Mouse (Mus musculus) urinary bladder, postnatal 14 days (tissue): ENCODE results near the gene Irs2.
A peak's percentile ranks its signal among the peaks of the same experiment; 100 is the strongest.

Experiments
- DNase-seq: peaks from one replicate; pipeline ENCODE4 v3.0.0; 2021; ENCODE audit warnings: low spot score

The Irs2 gene

DNA sequence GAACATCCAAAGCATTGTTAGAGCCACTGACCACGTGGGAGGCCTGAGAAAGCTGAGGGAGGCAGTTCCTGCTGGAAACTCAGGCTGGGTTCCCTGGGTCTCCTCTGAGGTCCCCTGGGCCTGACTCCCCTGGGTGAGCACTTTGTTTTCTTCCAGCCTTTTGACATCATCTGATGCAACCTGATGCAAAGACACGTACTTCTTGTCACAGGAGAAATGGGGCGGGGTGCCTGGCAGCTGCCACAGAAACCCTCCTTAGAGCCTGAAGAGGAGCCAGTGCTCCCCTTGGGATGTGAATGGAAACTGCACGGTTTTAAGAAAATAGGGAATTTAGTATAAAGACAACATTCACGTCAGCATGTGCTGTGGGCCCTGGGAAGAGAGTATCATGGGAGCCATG, 55.6 kb downstream of the Irs2 start:
- no peak for DNase-seq

DNA sequence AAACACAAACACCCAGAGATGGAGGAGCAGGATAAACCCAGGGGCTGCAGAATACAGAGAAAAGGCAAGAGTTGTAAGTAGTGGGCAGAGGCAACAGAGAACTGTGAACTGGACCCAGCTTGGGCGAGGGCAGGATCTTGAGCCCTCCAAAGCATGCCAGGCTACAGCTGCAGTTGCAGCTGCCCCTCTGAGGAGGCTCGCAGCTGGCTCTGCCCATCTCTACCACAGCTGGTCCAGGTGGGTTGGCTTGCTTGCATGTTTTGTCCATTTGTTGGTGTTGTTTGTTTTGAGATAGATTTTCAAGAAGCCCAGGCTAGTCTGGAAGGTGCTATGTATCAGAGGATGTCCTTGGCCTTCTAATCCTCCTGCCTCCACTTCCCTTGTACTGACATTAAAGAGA, 56.0 kb downstream of the Irs2 start:
- DNase-seq: no peak

DNA sequence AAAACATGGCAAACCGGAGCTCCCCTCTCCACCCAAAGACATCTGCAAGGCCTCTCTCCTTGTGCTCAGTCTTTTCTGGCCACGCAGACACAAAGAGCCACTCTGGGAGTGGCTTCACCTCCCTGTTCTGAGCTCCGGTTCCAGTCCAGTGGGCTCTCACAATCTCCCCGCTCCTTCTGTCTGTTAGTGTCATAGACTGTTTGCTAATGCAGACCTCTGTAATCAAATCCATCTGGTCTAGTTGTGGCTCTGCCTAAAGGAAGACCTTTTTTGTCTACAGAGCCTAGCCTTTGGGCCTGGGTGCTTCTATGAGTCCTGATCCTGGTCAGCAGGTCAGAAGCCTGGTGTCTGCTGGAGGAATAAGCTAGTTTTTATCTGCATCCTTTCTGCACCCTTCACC, 56.7 kb downstream of the Irs2 start:
- no peak for DNase-seq

DNA sequence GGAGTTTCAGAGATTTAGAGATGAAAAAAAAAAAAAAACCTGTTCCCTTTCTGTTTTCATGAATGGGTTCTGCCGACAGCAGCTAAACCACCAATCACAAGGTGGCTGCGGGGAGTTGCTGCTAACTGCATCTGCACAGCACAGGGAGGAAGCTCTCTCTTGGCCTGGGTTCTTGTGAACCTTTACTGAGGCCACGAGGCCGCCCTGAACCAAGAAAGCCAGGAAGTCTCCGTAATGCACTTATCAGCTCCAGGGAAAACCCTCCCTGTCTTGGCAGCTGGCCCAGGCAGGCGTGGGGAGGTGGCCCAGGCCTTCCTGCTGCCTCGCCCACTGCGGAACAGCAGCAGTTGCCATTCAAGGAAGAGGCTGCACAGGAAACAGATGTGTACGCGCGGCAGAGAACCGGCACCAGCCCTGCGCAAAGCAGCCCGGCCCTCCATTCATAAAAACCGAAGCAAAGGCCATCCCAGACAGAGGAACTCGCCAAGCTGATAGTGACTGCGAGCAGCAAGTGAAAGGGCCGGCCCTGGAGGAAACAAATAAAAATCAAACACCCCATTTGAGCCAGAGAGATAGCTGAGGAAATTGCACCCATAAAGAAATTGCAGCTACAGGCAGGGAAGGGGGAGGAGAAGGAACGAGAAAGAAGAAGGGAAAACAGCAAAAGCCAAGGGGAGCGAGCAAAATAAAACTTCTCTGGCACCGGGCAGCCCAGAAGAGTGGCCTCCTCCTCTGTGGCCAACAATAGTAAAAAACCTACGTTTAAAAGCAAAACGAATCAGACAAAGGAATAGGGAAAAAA, 62.1 kb downstream of the Irs2 start:
- peak; percentile 97 for DNase-seq

DNA sequence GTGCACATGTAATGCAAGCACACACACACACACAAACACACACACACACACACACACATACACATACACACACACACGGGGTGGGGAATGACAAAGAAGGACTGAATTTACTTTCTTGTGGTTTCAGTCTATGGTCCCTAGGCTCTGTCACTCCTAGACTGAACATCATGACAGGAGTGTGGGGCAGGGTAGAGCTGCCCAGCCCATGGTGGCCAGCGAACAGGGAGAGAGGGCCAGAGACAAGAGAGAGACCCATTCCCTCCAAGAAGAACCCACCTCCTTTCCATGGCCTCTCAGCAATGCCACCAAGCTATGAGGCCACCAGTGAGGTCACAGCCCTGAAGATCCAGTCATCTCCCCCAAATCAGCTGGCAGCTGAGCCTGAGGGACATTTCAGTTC, 62.8 kb downstream of the Irs2 start:
- DNase-seq: no peak

DNA sequence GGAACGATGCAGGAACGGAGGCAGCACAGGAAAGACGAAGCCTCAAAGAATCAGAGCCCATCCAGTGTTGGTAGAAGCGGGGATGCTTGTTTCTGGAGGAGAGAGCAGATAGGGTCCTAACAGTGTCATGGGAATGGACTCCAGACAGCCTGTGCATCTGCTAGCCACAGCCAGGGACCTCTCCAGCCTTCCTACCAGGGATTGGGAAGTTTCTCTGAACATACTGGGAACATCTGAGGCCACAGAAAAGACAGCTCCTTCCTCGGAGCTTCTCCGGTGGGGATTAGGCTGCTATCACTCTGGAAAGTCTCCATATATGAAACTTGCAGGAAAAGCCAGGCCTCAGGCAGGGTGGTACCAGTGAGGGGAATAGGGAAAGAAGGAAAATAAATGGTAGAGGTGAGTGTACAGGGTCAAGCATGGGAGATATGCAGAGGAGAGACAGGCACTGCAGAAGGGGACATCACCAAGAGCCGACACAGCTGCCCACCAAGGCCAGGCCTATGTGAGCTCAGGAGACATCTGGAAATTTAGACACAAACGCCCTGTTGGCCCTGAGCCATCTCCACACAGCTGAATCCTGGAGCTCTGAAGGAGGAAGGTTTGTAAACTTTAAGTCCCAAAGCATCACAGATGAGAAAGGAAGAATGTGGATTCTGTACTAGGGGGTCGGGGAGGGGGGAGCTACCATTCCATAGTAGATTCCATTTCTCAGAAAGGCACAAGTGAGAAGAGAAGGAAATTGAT, 64.8 kb downstream of the Irs2 start:
- DNase-seq: no peak

DNA sequence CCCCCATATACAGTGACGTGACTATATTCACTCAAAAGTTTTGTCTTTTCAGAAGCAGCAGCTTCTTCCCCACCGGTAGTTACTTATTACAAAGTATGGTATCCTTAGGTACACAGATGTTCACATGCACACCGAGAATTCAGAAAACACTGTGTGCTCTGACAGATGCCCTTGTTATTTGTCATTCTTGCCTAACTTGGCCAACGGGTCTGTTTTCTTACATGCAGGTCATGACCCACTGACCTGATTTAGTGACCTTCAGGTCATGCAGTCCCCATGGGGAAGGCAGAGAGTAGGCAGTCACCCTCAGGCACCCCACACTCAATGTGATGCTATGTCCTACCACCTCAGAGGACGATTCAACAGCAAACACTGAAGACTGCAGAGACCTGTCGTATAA, 68.4 kb downstream of the Irs2 start:
- no peak for DNase-seq

DNA sequence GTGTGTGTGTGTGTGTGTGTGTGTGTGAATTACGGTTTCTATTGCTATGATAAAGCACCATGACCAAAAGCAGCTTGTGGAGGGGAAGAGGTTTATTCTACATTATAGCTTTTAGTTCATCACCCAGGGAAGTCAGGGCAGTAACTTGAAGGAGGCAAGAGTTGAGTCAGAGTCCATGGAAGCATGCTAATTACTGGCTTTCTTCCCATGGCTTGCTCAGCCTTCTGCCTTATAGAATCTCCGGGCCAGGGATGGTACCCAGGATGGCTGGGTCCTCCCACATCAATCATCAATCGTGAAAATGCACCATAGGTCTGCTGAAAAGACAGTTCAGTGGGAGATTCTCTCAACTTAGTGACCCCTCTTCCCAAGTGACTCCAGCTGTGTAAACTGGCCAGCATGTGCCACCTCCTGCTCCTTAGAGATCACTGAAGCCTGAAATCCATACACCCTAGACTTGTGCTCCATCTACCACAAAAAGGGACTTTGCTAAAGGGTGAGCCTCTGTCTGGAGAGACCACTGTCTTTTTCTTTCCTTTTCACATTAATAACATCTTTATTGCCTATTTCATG, 69.0 kb downstream of the Irs2 start:
- no peak for DNase-seq

DNA sequence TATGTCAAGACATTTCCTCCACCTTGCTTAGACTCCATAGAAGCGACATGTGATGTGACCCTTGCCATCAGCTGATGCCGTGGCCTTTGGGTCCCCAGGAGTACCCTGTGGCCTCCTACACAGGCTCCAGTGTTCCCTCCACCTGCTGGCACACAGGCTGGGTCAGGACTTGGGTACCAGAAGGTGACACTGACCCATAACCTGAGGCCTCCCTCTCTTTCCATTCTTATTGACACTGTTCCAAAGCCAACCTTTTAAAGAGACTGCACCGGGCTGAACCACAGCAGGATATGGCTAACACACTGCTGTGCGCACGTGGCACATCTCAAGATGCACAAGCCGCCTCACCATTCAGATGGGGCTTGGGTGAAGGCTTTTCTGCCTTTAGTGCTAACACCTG, 70.0 kb downstream of the Irs2 start:
- no peak for DNase-seq

DNA sequence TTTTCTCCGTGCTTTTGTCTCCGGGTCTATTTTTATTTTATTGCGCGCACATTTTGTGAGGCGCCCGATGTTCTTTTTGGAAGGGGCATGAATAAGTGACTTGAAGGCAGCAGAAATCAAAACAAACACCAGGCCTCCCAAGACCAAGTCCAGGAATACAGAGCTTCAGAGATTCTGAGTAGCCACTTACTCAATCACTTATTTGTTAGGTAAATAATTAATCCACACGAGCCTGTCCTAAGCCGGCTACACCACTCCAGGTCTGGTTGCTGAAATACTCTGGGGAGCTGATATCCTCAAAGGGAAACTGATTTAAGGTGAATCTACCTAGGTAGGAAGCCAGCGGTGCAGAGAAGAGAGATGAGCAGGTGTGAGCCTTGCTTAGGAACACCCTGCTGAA, 71.6 kb downstream of the Irs2 start:
- no peak for DNase-seq

DNA sequence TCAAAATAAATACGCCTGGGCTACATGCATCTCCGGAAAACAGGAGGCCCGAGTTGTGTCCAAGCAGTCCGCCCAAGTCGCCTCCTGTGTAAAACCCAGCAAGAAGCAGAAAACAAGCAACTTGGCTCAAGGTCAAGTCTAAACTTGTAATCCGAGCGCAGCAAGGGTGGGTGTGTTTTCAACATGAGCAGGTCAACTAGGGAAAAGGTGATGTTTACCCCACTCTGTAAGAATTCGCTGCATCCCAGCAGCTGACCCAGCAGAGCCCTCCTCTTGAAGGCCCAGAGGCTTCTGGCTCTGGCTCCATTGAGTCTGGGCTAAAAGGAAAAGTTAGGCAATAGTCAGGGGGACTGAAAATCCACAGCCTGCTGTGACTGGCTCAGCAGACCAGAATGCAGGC, 73.0 kb downstream of the Irs2 start:
- DNase-seq: peak; percentile 61
